Comparison of ENCODE assay signal across 10 mouse cellular contexts in genomic region chr3:95676745-95677419, GRCm38 (mm10). TPM values are rescaled to one million over a fixed set of nuclear protein-coding genes. Genes with fewer than 3 reads are reported as not detected.
DNase-seq lines count a peak whose midpoint lies in the region; ATAC-seq and TF ChIP-seq lines count a peak whose summit lies in the region.
"Had no signal": no experiment of that assay in that cellular context is flagged by ENCODE, and none has a peak within 500 bp of the region (broad histone marks: within the 10 kb centered on the region; RNA-seq: fewer than 3 reads in every experiment).

No protein-coding gene starts in this region.

- H3K4me3 ChIP-seq in lung, postnatal 0 days (ENCODE audit: low read depth, low read length) = no peak overlapping the region
- H3K4me3 ChIP-seq: embryonic facial prominence, embryonic 15.5 days; myocyte had no signal

- no peaks in the 10 kb centered on the region for H3K9me3 ChIP-seq in lung, postnatal 0 days (ENCODE audit: low read length)
- H3K9me3 ChIP-seq: embryonic facial prominence, embryonic 15.5 days had no signal

- 0 out of 2 replicates have a peak overlapping the region, but pooled peaks have one; percentile 47 for H3K4me2 ChIP-seq in lung, postnatal 0 days (replicated peaks; ENCODE audit: low read depth, low read length)
- H3K4me2 ChIP-seq: embryonic facial prominence, embryonic 15.5 days had no signal

- no peaks in the 10 kb centered on the region; the same call in 1 of the 2 replicates for H3K36me3 ChIP-seq in lung, postnatal 0 days (ENCODE audit: insufficient read depth, low read length)

- TF ChIP-seq CTCF in lung, postnatal 0 days (IDR thresholded peaks at IDR 0.05) = peak; percentile 96

- 55% methylated on average over 15 of the region's 15 CpGs for WGBS in lung, postnatal 0 days

- H3K27ac ChIP-seq in lung, postnatal 0 days (ENCODE audit: low read length) = peak overlapping the region; percentile 99

- H3K27me3 ChIP-seq in lung, postnatal 0 days (replicated peaks; ENCODE audit: insufficient read depth, low read length) = no peaks in the 10 kb centered on the region
- H3K27me3 ChIP-seq: embryonic facial prominence, embryonic 15.5 days had no signal

- peaks cover 44% of the 10 kb centered on the region for H3K4me1 ChIP-seq in lung, postnatal 0 days (ENCODE audit: insufficient read depth, low read depth, low read length)

- DNase-seq in right cerebral cortex, adult 18-20 months = peak; percentile 34
- DNase-seq in right cerebral cortex, postnatal 25 days = no peak
- DNase-seq in cerebellum, adult 9-10 months = peak; percentile 63
- peak; percentile 85 to 86 for DNase-seq in kidney, postnatal 25 days
- DNase-seq in lung, postnatal 0 days (ENCODE audit: low spot score) = peak; percentile 84
- DNase-seq in skeletal muscle tissue, adult 2 months (ENCODE audit: low read depth, low spot score) = peak; percentile 88
- DNase-seq in yolk sac, embryonic 10.5 days (ENCODE audit: low spot score) = peak; percentile 78

- ATAC-seq in granulocyte monocyte progenitor cell, adult 5-6 weeks (replicated peaks; ENCODE audit: poor library complexity, severe bottlenecking) = peak; percentile 18; the same call in 1 of the 2 replicates
- ATAC-seq in lung, postnatal 0 days = no peak

- TF ChIP-seq EP300 in lung, postnatal 0 days (IDR thresholded peaks at IDR 0.05) = no peak

- H3K9ac ChIP-seq in lung, postnatal 0 days (replicated peaks; ENCODE audit: low read depth) = no peak overlapping the region
- H3K9ac ChIP-seq: embryonic facial prominence, embryonic 15.5 days had no signal

RNA-seq across cellular contexts. Expression of gene Adamtsl4, which starts 10.8 kb away (rescaled TPM):
- total RNA-seq in granulocyte monocyte progenitor cell, adult 5-6 weeks (2014; fragmentation: Nextera tagmentation) = 0.23 and 1.4 TPM in 2 replicates
- total RNA-seq in granulocyte monocyte progenitor cell, adult 5-6 weeks (2017) = 0.17 TPM in 1 of 2 replicates, not detected in the other
- polyA plus RNA-seq in lung, postnatal 0 days (2015; fragmentation: Nextera tagmentation; extraction: Ambion mirVana) = 11.8 and 13.2 TPM in 2 replicates

RNA-seq across cellular contexts. Expression of gene Mcl1, which starts 18.3 kb away (rescaled TPM):
- total RNA-seq in granulocyte monocyte progenitor cell, adult 5-6 weeks (2014; fragmentation: Nextera tagmentation) = 88.5 and 94.4 TPM in 2 replicates
- 123 and 124 TPM in 2 replicates for total RNA-seq in granulocyte monocyte progenitor cell, adult 5-6 weeks (2017)
- 99.6 and 101 TPM in 2 replicates for polyA plus RNA-seq in lung, postnatal 0 days (2015; fragmentation: Nextera tagmentation; extraction: Ambion mirVana)

RNA-seq across cellular contexts. Expression of gene Ensa, which starts 52.1 kb away (rescaled TPM):
- total RNA-seq in granulocyte monocyte progenitor cell, adult 5-6 weeks (2014; fragmentation: Nextera tagmentation) = 44.2 and 44.3 TPM in 2 replicates
- total RNA-seq in granulocyte monocyte progenitor cell, adult 5-6 weeks (2017) = 47.7 and 63.0 TPM in 2 replicates
- polyA plus RNA-seq in lung, postnatal 0 days (2015; fragmentation: Nextera tagmentation; extraction: Ambion mirVana) = 48.2 and 52.0 TPM in 2 replicates
